Mouse (Mus musculus): ENCODE data around the gene Abcc10. TPM values are rescaled to one million over a fixed set of nuclear protein-coding genes. Genes with fewer than 3 reads are reported as not detected.

The Abcc10 gene
- total and polyA plus RNA-seq, 2 experiments from 2014 or later = 8.4 to 12.2 TPM

- DNase-seq (ENCODE audit: low spot score) (no peak), ATAC-seq (ENCODE audit: low FRiP score) (no peak)
- Histone ChIP-seq H3K4me3 (ENCODE audit: low read depth, low read length) (no peak overlapping the region), H3K27ac (ENCODE audit: low read depth, low read length) (0 out of 2 replicates have a peak overlapping the region, but pooled peaks have one; percentile 3), H3K4me1 (ENCODE audit: insufficient read depth, low read length) (no peaks in the 10 kb centered on the region), H3K4me2 (ENCODE audit: low read depth, low read length, poor library complexity, severe bottlenecking) (0 out of 2 replicates have a peak overlapping the region, but pooled peaks have one; percentile 6), H3K36me3 (ENCODE audit: insufficient read depth, low read length) (peaks cover 23% of the 10 kb centered on the region), H3K27me3 (ENCODE audit: insufficient read depth, low read length) (no peaks in the 10 kb centered on the region), H3K9me3 (ENCODE audit: low read length) (no peaks in the 10 kb centered on the region), H3K9ac (replicated peaks; ENCODE audit: low read length, poor library complexity, severe bottlenecking) (no peak overlapping the region)
- WGBS = 84% methylated on average over 12 of the region's 12 CpGs
- no peak for TF ChIP-seq CTCF (IDR thresholded peaks at IDR 0.05)
Observed at GRCm38 (mm10) chr17:46309835-46310234, 18.3 kb downstream of the Abcc10 start.

GRCm38 (mm10) chr17:46306956-46307355, 21.2 kb downstream of the Abcc10 start:
- WGBS = 94% methylated on average over 15 of the region's 15 CpGs
- H3K4me1 ChIP-seq (ENCODE audit: insufficient read depth, low read length) = no peaks in the 10 kb centered on the region
- peaks cover 42% of the 10 kb centered on the region for H3K36me3 ChIP-seq (ENCODE audit: insufficient read depth, low read length)
- no peak for DNase-seq (ENCODE audit: low spot score)
- H3K4me3 ChIP-seq (ENCODE audit: low read depth, low read length) = no peak overlapping the region
- no peak overlapping the region for H3K27ac ChIP-seq (ENCODE audit: low read depth, low read length)
- no peak overlapping the region for H3K4me2 ChIP-seq (ENCODE audit: low read depth, low read length, poor library complexity, severe bottlenecking)
- H3K9ac ChIP-seq (replicated peaks; ENCODE audit: low read length, poor library complexity, severe bottlenecking) = no peak overlapping the region
- no peak for ATAC-seq (ENCODE audit: low FRiP score)
- H3K9me3 ChIP-seq (ENCODE audit: low read length) = no peaks in the 10 kb centered on the region
- TF ChIP-seq CTCF (IDR thresholded peaks at IDR 0.05) = no peak
- no peaks in the 10 kb centered on the region for H3K27me3 ChIP-seq (ENCODE audit: insufficient read depth, low read length)

DNA sequence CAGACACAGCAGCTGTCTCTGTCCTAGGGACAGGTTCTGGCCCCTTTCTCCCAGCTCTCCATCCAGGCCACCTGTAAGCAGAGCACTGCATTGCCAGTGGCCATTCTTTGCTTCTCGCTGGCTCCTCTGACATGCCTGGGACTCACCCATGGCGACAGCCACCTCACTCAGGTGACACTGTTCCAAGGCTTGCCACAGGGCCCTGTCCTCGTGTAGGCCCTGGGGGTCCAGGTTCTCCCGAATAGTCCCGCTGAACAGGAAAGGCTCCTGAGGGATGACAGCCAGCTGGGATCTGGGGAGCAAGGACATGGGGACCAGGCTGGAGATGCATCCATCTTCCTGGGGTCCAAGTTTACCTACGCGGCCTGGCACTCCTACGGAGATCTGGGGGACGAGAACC, 24.0 kb downstream of the Abcc10 start:
- Histone ChIP-seq H3K9ac (replicated peaks; ENCODE audit: low read length, poor library complexity, severe bottlenecking) (no peak overlapping the region), H3K27ac (ENCODE audit: low read depth, low read length) (no peak overlapping the region), H3K4me3 (ENCODE audit: low read depth, low read length) (no peak overlapping the region), H3K9me3 (ENCODE audit: low read length) (no peaks in the 10 kb centered on the region), H3K27me3 (ENCODE audit: insufficient read depth, low read length) (no peaks in the 10 kb centered on the region), H3K36me3 (ENCODE audit: insufficient read depth, low read length) (peaks cover 43% of the 10 kb centered on the region), H3K4me1 (ENCODE audit: insufficient read depth, low read length) (no peaks in the 10 kb centered on the region), H3K4me2 (ENCODE audit: low read depth, low read length, poor library complexity, severe bottlenecking) (no peak overlapping the region)
- DNase-seq (ENCODE audit: low spot score) (no peak), ATAC-seq (ENCODE audit: low FRiP score) (no peak)
- TF ChIP-seq CTCF (IDR thresholded peaks at IDR 0.05) = no peak
- WGBS = 90% methylated on average over 9 of the region's 9 CpGs

DNA sequence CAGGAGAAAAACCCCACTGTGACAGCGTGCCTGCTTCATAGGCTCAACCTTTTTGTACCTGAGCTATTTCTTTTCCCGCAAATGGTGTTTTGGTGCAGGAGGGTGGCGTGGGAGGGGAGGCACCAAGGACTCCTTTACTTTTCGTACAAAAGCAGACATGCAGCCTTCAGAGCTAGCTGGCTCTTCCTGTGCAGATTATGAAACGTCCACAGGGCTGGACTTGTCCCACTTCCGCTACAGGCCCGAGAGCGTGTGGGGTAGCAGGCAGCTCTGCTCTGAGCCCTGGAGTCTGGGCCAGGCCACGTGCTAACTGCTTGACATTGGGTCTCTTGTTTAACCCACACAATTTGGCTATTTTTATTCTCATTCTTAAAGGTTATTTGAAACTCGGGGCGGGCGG, 26.3 kb downstream of the Abcc10 start:
- no peak for TF ChIP-seq CTCF (IDR thresholded peaks at IDR 0.05)
- DNase-seq (ENCODE audit: low spot score) = no peak
- 78% methylated on average over 12 of the region's 12 CpGs for WGBS

GRCm38 (mm10) chr17:46298220-46298913, 29.8 kb downstream of the Abcc10 start:
- no peaks in the 10 kb centered on the region for H3K9me3 ChIP-seq (ENCODE audit: low read length)
- WGBS = under 1% methylated on average over 39 of the region's 48 CpGs
- DNase-seq (ENCODE audit: low spot score) = peak; percentile 85

More for the DNA sequence above, 26.3 kb downstream of the Abcc10 start:
- no peak overlapping the region for H3K4me2 ChIP-seq (ENCODE audit: low read depth, low read length, poor library complexity, severe bottlenecking)
- H3K27me3 ChIP-seq (ENCODE audit: insufficient read depth, low read length) = no peaks in the 10 kb centered on the region
- no peak overlapping the region for H3K9ac ChIP-seq (replicated peaks; ENCODE audit: low read length, poor library complexity, severe bottlenecking)
- H3K9me3 ChIP-seq (ENCODE audit: low read length) = no peaks in the 10 kb centered on the region
- no peak overlapping the region for H3K4me3 ChIP-seq (ENCODE audit: low read depth, low read length)
- H3K27ac ChIP-seq (ENCODE audit: low read depth, low read length) = no peak overlapping the region
- H3K36me3 ChIP-seq (ENCODE audit: insufficient read depth, low read length) = peaks cover 40% of the 10 kb centered on the region
- ATAC-seq (ENCODE audit: low FRiP score) = no peak
- no peaks in the 10 kb centered on the region for H3K4me1 ChIP-seq (ENCODE audit: insufficient read depth, low read length)

More at GRCm38 (mm10) chr17:46298220-46298913, 29.8 kb downstream of the Abcc10 start:
- Histone ChIP-seq H3K4me2 (ENCODE audit: low read depth, low read length, poor library complexity, severe bottlenecking) (peak overlapping the region; percentile 82), H3K27me3 (ENCODE audit: insufficient read depth, low read length) (peaks cover 11% of the 10 kb centered on the region), H3K9ac (replicated peaks; ENCODE audit: low read length, poor library complexity, severe bottlenecking) (peak overlapping the region; percentile 90), H3K36me3 (ENCODE audit: insufficient read depth, low read length) (peaks cover 19% of the 10 kb centered on the region), H3K4me1 (ENCODE audit: insufficient read depth, low read length) (no peaks in the 10 kb centered on the region), H3K27ac (ENCODE audit: low read depth, low read length) (peak overlapping the region; percentile 87), H3K4me3 (ENCODE audit: low read depth, low read length) (peak overlapping the region; percentile 79)
- peak; percentile 89 for TF ChIP-seq CTCF (IDR thresholded peaks at IDR 0.05)
- peak; percentile 72 for ATAC-seq (ENCODE audit: low FRiP score)

Data from midbrain, postnatal 0 days (tissue).